Comparison of ENCODE assay signal across 15 mouse cellular contexts in the genomic region with DNA sequence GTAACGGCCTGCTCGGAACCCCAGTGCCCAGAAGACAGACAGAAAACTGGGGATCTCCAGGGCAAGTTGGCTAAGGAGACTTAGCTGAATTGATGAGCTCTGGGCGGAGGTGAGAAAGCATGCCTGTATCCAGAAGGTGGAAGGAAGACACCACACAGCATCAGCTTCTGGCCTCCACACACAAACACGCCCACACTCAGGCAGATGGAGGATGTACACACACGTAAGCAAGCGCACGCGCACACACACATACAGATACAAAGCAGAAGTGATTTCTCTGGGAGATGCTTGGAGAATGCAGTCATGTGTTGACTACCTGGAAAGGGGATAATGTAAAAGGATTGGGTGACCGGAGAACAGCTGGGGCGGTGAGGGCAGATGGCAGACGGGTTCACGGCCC.
DNase-seq lines count a peak whose midpoint lies in the region; ATAC-seq lines count a peak whose summit lies in the region.
"Had no signal": no experiment of that assay in that cellular context is flagged by ENCODE, and none has a peak within 500 bp of the region (broad histone marks: within the 10 kb centered on the region; RNA-seq: fewer than 3 reads in every experiment).

No protein-coding gene starts in this region.

- DNase-seq in frontal cortex, postnatal 14 days (ENCODE audit: low spot score in 2 of 2) = no peak
- peak; percentile 56 to 59 for DNase-seq in right cerebral cortex, adult 2 months (ENCODE audit: low spot score in 2 of 2)
- no peak for DNase-seq in right cerebral cortex, postnatal 4 days
- DNase-seq in layer of hippocampus, adult 9-11 months = peak; percentile 55
- peak; percentile 63 for DNase-seq in telencephalon, adult 2 months (ENCODE audit: low read depth, low spot score)
- DNase-seq in adrenal gland, postnatal 14 days = no peak
- no peak for DNase-seq in cerebellum, postnatal 36 days
- DNase-seq: adrenal gland, postnatal 36 days; heart, postnatal 4 days; kidney, adult 8-10 months; kidney, postnatal 4 days; thymus, postnatal 4 days had no signal

- peak; percentile 85 for ATAC-seq in frontal cortex, adult (ENCODE audit: low TSS enrichment)
- ATAC-seq: hindbrain, embryonic 16.5 days; midbrain, embryonic 13.5 days had no signal

Comparison
In these comparisons a context has a peak if more than half of its experiments do, and no peak if none do; other contexts are left out.
1. DNase-seq: peak in right cerebral cortex, adult 2 months (2 of 2), layer of hippocampus, adult 9-11 months (single experiment) and telencephalon, adult 2 months (single experiment); none in frontal cortex, postnatal 14 days (0 of 2), right cerebral cortex, postnatal 4 days (single experiment), adrenal gland, postnatal 14 days (single experiment) and cerebellum, postnatal 36 days (0 of 2).